ENCODE assay signal across 8 mouse cellular contexts in genomic region chr2:73386356-73387046, GRCm38 (mm10). TPM values are rescaled to one million over a fixed set of nuclear protein-coding genes. Genes with fewer than 3 reads are reported as not detected.
A peak's percentile ranks its signal among the peaks of the same experiment; 100 is the strongest.
DNase-seq lines count a peak whose midpoint lies in the region; ATAC-seq and TF ChIP-seq lines count a peak whose summit lies in the region.

Gpr155 (minus strand) TSS chr2:73386572.

- H3K9me3 ChIP-seq in hindbrain, embryonic 13.5 days = no peaks in the 10 kb centered on the region

- peak within 1 kb of the TSS; percentile 73 for H3K4me3 ChIP-seq in hindbrain, embryonic 13.5 days

- WGBS in hindbrain, embryonic 13.5 days = 1% methylated on average over 34 of the region's 44 CpGs

- POLR2A ChIA-PET in Patski (lab: Charles Lee) = interaction anchor here (1.3 kb wide), 1 partner anchor 12 kb away, joined by 3 read pairs; no protein-coding TSS in a partner anchor

- CTCF ChIA-PET in Patski (lab: Charles Lee) = interaction anchor here (1.3 kb wide), 1 partner anchor 20 kb away, joined by 3 read pairs; no protein-coding TSS in a partner anchor

- no peak for TF ChIP-seq CTCF in Patski (IDR thresholded peaks at IDR 0.05)

- in situ Hi-C loops in Patski (cut with MboI; ENCODE audit: low pct_unique_long_range_greater_than_20kb) = no loop called here

- H3K4me2 ChIP-seq in hindbrain, embryonic 13.5 days = peak within 1 kb of the TSS; percentile 84

- H3K27ac ChIP-seq in hindbrain, embryonic 13.5 days = peak within 1 kb of the TSS; percentile 86

- H3K4me1 ChIP-seq in hindbrain, embryonic 13.5 days (replicated peaks) = peaks cover 8% of the 10 kb centered on the region

- peak within 1 kb of the TSS; percentile 81 for H3K9ac ChIP-seq in hindbrain, embryonic 13.5 days

- H3K27me3 ChIP-seq in Patski = no peaks in the 10 kb centered on the region
- H3K27me3 ChIP-seq in hindbrain, embryonic 13.5 days = 0 out of 2 replicates have a peak, but pooled peaks cover 4% of the 10 kb centered on the region

- DNase-seq in Patski (ENCODE audit: low read depth, low spot score) = peak; percentile 80
- peak; percentile 100 for DNase-seq in cerebellum, postnatal 14 days
- DNase-seq in frontal cortex, postnatal 14 days (ENCODE audit: low spot score in 2 of 2) = peak; percentile 98
- DNase-seq in layer of hippocampus, postnatal 25 days (ENCODE audit: extremely low spot score in 1 of 2, low spot score in 1 of 2) = peak; percentile 89 to 98
- DNase-seq in lung, postnatal 25 days (ENCODE audit: low spot score) = peak; percentile 100
- peak; percentile 99 for DNase-seq in retina, embryonic 14.5 days (ENCODE audit: low spot score)
- DNase-seq in thymus, postnatal 4 days = peak; percentile 100

- peak; percentile 96 for ATAC-seq in Patski
- peak; percentile 98 for ATAC-seq in hindbrain, embryonic 13.5 days (ENCODE audit: low FRiP score)

- H3K36me3 ChIP-seq in hindbrain, embryonic 13.5 days = peaks cover 7% of the 10 kb centered on the region; the same call in 1 of the 2 replicates

RNA-seq across cellular contexts. Expression of gene Gpr155, which starts in this region (rescaled TPM):
- polyA plus RNA-seq in Patski (2021) = 1.6 TPM
- polyA plus RNA-seq in hindbrain, embryonic 13.5 days (2015; fragmentation: Nextera tagmentation; extraction: Ambion mirVana) = 12.4 and 12.7 TPM in 2 replicates
- total RNA-seq in layer of hippocampus, postnatal 25 days (2021) = 10 to 100 TPM; 54.9 to 62.0 TPM

Comparison
In these comparisons a context has a peak if more than half of its experiments do, and no peak if none do; other contexts are left out.
1. Peak in every context shown above with its lines: DNase-seq, ATAC-seq, H3K4me3 ChIP-seq and H3K27ac ChIP-seq.